Mouse (Mus musculus): ENCODE results near the gene Nedd4. TPM values are rescaled to one million over a fixed set of nuclear protein-coding genes. Genes with fewer than 3 reads are reported as not detected.

Gene Nedd4
- polyA plus RNA-seq, 1 experiment = 80.4 TPM

DNA sequence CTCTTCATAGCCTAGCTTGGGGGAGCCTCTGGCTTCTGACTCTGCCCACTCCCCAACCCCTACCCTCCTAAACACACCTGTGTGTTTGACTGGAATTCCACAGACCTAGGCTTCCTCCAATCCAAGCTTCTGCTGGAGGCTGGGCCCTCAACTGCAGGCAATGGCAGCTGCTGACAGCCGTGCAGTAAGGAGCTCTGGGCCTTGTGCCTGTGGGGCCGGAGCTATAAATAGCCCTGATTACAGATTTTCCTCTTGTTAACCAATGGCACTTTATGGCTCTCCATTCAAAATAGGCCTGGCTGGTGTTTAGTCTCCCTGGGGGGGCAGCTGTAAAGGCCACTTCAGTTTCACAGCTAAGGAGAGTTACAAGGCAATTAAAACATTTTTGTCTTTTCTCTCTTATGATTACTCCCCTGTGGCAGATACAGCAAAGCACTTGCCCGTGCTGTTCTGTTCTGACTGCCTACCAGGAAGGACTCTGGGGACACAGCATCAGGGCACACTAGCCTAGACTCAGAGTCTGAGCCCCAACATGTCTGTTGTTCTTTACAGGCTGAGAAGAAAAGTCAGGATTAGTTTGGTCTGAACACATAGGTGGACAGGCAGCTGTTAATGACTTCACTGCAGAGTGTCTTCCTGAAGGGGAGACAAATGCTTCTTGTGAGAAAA, 101.0 kb downstream of the Nedd4 start:
- Histone ChIP-seq H3K27ac (ENCODE audit: control insufficient read depth, insufficient read depth, low read length) (no peak overlapping the region), H3K27me3 (ENCODE audit: control insufficient read depth, insufficient read depth, low read length) (no peaks in the 10 kb centered on the region), H3K4me3 (ENCODE audit: control insufficient read depth, insufficient read depth, low read length) (no peak overlapping the region), H3K36me3 (ENCODE audit: control insufficient read depth, insufficient read depth, low read length) (no peaks in the 10 kb centered on the region), H3K4me1 (replicated peaks; ENCODE audit: control insufficient read depth, insufficient read depth, low read length) (peaks cover 4% of the 10 kb centered on the region)
- 82% methylated on average over 3 of the region's 3 CpGs for WGBS
- no peak for DNase-seq
- no peak for TF ChIP-seq POLR2A (IDR thresholded peaks at IDR 0.05; ENCODE audit: control insufficient read depth, extremely low read depth, insufficient read depth, low read length, poor library complexity)

GRCm38 (mm10) chr9:72766789-72767349, 104.7 kb downstream of the Nedd4 start:
- TF ChIP-seq CTCF (IDR thresholded peaks at IDR 0.05; ENCODE audit: borderline replicate concordance, control insufficient read depth, extremely low read depth, insufficient read depth, low read length, poor library complexity) = peak; percentile 76; the same call in 1 of the 2 replicates
- no peak for TF ChIP-seq POLR2A (IDR thresholded peaks at IDR 0.05; ENCODE audit: control insufficient read depth, extremely low read depth, insufficient read depth, low read length, poor library complexity)
- H3K4me3 ChIP-seq (ENCODE audit: control insufficient read depth, insufficient read depth, low read length) = peak overlapping the region; percentile 22
- WGBS = 3% methylated on average over 17 of the region's 17 CpGs
- no peaks in the 10 kb centered on the region for H3K36me3 ChIP-seq (ENCODE audit: control insufficient read depth, insufficient read depth, low read length)
- H3K27ac ChIP-seq (ENCODE audit: control insufficient read depth, insufficient read depth, low read length) = no peak overlapping the region
- peaks cover 4% of the 10 kb centered on the region for H3K4me1 ChIP-seq (replicated peaks; ENCODE audit: control insufficient read depth, insufficient read depth, low read length)
- H3K27me3 ChIP-seq (ENCODE audit: control insufficient read depth, insufficient read depth, low read length) = no peaks in the 10 kb centered on the region
- peak; percentile 91 for DNase-seq

GRCm38 (mm10) chr9:72775022-72775421, 112.9 kb downstream of the Nedd4 start:
- 92% methylated on average over 4 of the region's 4 CpGs for WGBS

GRCm38 (mm10) chr9:72779004-72779403, 116.9 kb downstream of the Nedd4 start:
- WGBS = 83% methylated on average over 11 of the region's 11 CpGs
- Histone ChIP-seq H3K27ac (ENCODE audit: control insufficient read depth, insufficient read depth, low read length) (no peak overlapping the region), H3K27me3 (ENCODE audit: control insufficient read depth, insufficient read depth, low read length) (no peaks in the 10 kb centered on the region), H3K4me1 (replicated peaks; ENCODE audit: control insufficient read depth, insufficient read depth, low read length) (peaks cover 5% of the 10 kb centered on the region), H3K4me3 (ENCODE audit: control insufficient read depth, insufficient read depth, low read length) (no peak overlapping the region), H3K36me3 (ENCODE audit: control insufficient read depth, insufficient read depth, low read length) (no peaks in the 10 kb centered on the region)
- TF ChIP-seq CTCF (IDR thresholded peaks at IDR 0.05; ENCODE audit: borderline replicate concordance, control insufficient read depth, extremely low read depth, insufficient read depth, low read length, poor library complexity) (no peak), POLR2A (IDR thresholded peaks at IDR 0.05; ENCODE audit: control insufficient read depth, extremely low read depth, insufficient read depth, low read length, poor library complexity) (no peak)
- DNase-seq = no peak

More at GRCm38 (mm10) chr9:72775022-72775421, 112.9 kb downstream of the Nedd4 start:
- no peak for DNase-seq
- H3K27ac ChIP-seq (ENCODE audit: control insufficient read depth, insufficient read depth, low read length) = no peak overlapping the region
- no peaks in the 10 kb centered on the region for H3K36me3 ChIP-seq (ENCODE audit: control insufficient read depth, insufficient read depth, low read length)
- no peak for TF ChIP-seq CTCF (IDR thresholded peaks at IDR 0.05; ENCODE audit: borderline replicate concordance, control insufficient read depth, extremely low read depth, insufficient read depth, low read length, poor library complexity)
- no peak for TF ChIP-seq POLR2A (IDR thresholded peaks at IDR 0.05; ENCODE audit: control insufficient read depth, extremely low read depth, insufficient read depth, low read length, poor library complexity)
- H3K27me3 ChIP-seq (ENCODE audit: control insufficient read depth, insufficient read depth, low read length) = no peaks in the 10 kb centered on the region
- H3K4me1 ChIP-seq (replicated peaks; ENCODE audit: control insufficient read depth, insufficient read depth, low read length) = no peaks in the 10 kb centered on the region
- no peak overlapping the region for H3K4me3 ChIP-seq (ENCODE audit: control insufficient read depth, insufficient read depth, low read length)

DNA sequence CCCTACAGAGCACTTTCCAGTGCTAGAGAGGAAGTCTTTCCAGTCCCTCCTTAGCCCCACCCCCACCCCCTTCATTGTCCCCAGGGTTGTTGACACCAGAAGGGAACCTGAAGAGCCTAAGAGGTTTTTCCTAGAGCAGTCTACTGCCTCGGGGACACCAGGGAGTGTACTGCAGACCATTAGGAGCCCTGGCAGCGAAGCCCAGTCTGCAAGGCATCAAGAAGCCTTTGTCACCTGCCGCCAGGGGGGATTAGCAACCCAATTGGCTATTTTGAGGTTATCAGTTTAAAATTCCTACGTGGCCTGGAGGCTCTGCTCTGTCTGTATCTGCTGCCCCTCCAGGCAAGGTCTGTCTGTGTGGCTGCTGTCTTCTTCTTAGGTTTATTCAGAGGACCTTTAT, 117.6 kb downstream of the Nedd4 start:
- WGBS = 69% methylated on average over 4 of the region's 4 CpGs
- Histone ChIP-seq H3K4me1 (replicated peaks; ENCODE audit: control insufficient read depth, insufficient read depth, low read length) (peaks cover 5% of the 10 kb centered on the region), H3K36me3 (ENCODE audit: control insufficient read depth, insufficient read depth, low read length) (no peaks in the 10 kb centered on the region), H3K4me3 (ENCODE audit: control insufficient read depth, insufficient read depth, low read length) (no peak overlapping the region), H3K27me3 (ENCODE audit: control insufficient read depth, insufficient read depth, low read length) (no peaks in the 10 kb centered on the region), H3K27ac (ENCODE audit: control insufficient read depth, insufficient read depth, low read length) (no peak overlapping the region)
- TF ChIP-seq CTCF (IDR thresholded peaks at IDR 0.05; ENCODE audit: borderline replicate concordance, control insufficient read depth, extremely low read depth, insufficient read depth, low read length, poor library complexity) (no peak), POLR2A (IDR thresholded peaks at IDR 0.05; ENCODE audit: control insufficient read depth, extremely low read depth, insufficient read depth, low read length, poor library complexity) (no peak)
- no peak for DNase-seq

- no peak overlapping the region for H3K27ac ChIP-seq (ENCODE audit: control insufficient read depth, insufficient read depth, low read length)
- H3K27me3 ChIP-seq (ENCODE audit: control insufficient read depth, insufficient read depth, low read length) = no peaks in the 10 kb centered on the region
- TF ChIP-seq POLR2A (IDR thresholded peaks at IDR 0.05; ENCODE audit: control insufficient read depth, extremely low read depth, insufficient read depth, low read length, poor library complexity) (no peak), CTCF (IDR thresholded peaks at IDR 0.05; ENCODE audit: borderline replicate concordance, control insufficient read depth, extremely low read depth, insufficient read depth, low read length, poor library complexity) (no peak)
- H3K4me1 ChIP-seq (replicated peaks; ENCODE audit: control insufficient read depth, insufficient read depth, low read length) = peaks cover 5% of the 10 kb centered on the region
- no peak for DNase-seq
- WGBS = 82% methylated on average over 5 of the region's 5 CpGs
- H3K4me3 ChIP-seq (ENCODE audit: control insufficient read depth, insufficient read depth, low read length) = no peak overlapping the region
- H3K36me3 ChIP-seq (ENCODE audit: control insufficient read depth, insufficient read depth, low read length) = no peaks in the 10 kb centered on the region
These were observed 118.5 kb downstream of the Nedd4 start for GRCm38 (mm10) chr9:72780694-72781093.
